Mouse (Mus musculus) spleen, postnatal 10 days (tissue): ENCODE results near the gene Bfar.
"Not testable (repeated sequence)": the region's sequence is repeated elsewhere in the genome, so short reads cannot be mapped to it uniquely, and the experiment has no call there.

Experiments
- DNase-seq, 2 experiments: peaks; one replicate each; pipeline ENCODE4 v3.0.0; 2021 to 2022; ENCODE audit warnings: low spot score in 2 of 2

Bfar gene

DNA sequence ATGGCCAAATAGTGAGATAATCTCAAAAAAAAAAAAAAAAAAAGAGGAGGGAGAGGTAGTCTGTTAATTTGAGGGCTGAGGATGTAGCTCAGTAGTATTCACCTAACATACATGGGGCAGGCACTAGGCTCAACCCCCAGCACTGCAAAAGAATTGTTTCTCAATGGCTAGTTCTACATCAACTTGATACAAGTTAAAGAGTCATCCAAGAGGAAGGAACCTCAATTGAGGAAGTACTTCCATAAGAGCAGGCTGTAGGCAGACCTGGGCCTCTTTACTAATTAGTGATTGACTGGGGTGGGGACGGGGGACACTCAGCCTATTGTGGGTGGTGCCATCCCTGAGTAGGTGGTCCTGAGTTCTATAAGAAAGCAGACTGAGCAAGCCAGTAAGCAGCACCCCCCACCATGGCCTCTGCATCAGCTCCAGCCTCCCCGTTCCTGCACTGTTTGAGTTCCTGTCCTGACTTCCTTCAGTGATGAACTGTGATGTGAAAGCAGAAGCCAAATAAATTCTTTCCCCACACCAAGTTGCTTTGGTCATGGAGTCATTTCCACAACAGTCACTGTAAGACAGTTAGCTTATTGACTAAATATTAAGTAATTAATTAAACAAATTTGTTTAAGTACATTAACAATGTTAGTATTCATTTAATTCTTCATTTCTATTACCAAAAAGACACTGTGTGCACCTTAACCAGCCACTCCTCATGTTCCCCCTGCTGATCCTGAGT is 45.3 kb downstream of the Bfar start:
- no peak for DNase-seq

- DNase-seq = no peak
Measured at GRCm38 (mm10) chr16:13722937-13723336, 51.3 kb downstream of the Bfar start.

DNA sequence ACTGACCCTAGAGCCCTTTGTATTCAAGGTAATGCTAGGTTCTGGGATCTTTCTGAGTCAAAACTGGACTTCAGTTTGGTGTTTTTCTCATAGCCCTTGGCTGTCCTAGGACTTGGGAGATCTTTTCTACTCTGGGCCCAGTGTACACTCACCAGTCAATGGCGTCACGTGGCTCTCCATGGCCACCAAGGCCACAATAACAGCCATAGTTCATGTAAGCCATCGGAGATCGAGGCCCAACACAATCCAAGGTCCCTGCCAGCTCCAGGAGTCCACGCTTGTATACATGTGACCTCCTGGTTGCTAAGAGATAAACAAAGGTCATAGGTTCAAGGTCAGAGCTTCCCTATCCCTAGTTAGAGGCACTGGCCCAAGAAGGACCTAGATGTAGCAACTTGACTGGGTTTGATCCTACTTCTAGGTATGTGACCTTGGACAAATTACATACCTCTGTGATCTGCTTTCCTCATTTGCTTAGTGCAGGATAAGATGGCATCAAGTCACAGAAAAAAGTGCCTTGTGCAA is 56.2 kb downstream of the Bfar start:
- no peak for DNase-seq

DNA sequence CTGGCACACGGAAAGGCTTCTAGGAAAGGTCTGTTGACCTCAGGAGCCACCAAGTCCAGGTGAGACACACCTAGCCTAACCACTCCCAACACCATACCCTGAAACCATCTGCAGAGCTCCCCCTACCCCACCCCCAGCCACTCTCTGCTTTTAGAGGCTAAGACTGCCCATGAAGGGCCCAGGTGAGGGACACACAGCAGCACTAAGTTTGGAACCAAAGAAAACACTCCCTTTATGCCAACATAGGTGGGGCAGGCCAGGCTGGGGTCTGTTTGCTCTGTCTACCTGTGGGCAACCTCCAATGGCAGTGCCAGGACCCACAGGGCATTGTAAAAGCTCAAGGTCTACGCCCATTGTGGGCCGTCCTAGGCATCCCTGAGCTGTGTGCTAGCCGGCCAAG is 57.8 kb downstream of the Bfar start:
- no peak for DNase-seq

DNA sequence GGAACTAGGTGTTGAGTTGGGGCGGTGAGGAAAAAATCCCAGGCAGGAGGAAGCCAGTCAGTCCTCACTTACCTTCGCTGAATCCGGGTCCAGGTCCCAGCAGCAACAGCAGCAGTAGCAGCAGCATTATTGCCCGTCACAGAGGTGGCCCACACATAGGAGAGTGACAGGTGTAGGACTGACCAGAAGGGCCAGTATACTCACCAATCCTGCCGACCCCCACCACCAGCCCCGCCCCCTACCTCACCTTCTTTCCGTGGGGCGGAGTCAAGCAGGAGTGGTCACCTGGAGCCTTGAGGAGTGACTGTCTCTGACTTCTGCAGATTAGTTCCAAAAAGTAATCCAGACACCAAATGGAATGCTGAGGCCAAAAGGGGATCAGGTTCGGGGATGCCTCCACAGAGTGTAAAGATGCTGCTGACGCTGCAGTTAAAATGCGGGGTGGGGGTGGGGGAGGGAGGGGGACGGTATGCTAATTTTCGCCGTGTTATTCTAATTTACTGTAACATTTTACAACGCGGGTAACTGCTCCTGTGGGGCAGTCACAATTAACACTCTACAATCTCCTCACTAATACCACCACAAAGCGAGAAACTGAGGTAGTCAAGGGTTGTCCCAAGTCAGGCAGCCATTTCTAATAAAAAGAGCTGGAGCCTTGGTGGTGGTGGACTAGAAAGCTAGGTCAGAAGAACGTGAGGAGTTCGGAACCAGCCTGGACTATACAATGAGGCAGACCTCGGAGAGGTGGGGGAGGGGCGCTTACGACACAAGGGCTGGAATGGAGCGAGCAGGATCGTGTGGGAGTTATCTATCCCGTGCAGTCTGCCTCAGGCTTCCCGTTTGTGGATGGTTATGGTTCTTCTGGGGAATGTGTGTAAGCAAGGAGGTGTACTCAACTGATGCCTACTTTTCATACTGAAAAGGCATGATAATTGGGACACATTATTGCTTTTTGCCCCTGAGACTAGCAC is 58.9 kb downstream of the Bfar start, which contains the start of gene Pla2g10:
TSS of gene Pla2g10 (minus strand) at position 699 of the 971 bp plus-strand sequence.
- DNase-seq = no peak

DNA sequence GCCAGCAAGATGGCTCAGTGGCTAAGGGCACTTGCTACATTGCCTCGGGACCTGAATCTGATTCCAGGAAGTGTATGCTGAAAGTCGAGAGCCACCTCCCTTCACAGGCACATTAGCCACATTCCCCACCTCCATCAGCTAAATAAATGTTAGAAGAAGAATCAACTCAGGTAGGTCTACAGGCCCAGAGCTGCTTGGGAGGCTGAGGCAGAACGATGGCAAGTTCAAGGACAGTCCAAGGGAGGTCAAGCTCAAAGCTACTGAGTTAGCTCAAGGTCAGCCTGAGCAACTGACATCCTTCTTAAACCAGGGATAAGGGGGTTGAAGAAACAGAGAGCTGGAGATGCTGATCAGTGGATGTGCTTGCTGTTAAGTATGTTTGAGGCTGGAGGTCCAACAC is 61.1 kb downstream of the Bfar start:
- no peak for DNase-seq

- DNase-seq = peak; percentile 49 to 78
Measured at GRCm38 (mm10) chr16:13733518-13734137, 62.0 kb downstream of the Bfar start.

- DNase-seq = no peak
Measured at GRCm38 (mm10) chr16:13735977-13736376, 64.3 kb downstream of the Bfar start.

DNA sequence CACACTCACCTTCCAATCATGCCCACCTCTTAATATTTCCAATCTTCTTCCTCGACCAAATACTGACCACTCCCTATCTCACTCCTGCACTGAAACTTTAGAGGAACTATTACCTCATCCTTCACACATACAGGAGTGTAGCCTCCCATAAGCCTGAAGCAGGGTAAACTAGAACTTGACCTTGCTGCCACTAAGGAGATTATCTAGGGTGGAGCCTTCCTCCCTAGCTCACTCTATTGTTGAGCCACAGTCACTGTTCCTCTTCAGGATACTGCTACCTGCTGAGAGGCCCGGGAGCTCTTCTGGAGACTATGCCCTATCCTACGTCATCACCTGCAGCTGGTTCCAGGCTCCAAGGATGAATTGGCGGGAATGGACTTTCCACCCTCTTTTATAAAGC is 67.4 kb downstream of the Bfar start:
- not testable (repeated sequence) for DNase-seq

DNA sequence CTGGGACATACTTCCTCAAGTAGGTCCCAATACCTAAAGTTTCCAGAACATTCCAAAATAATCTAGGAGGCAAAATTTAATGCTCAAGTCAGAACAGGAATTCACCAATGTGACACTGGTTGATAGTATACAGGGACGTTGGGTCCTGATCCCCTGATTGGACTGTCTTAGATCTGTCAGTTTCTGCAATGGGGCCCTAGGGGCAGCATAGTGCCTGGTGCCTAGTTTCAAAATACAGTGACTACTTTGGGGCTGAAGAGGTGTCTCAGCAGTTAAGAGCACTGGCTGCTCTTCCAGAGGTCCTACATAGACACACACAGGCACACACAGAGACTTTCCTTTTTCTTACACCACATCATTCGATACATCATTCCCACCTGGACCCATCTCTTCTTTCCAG is 69.2 kb downstream of the Bfar start:
- DNase-seq = no peak

DNA sequence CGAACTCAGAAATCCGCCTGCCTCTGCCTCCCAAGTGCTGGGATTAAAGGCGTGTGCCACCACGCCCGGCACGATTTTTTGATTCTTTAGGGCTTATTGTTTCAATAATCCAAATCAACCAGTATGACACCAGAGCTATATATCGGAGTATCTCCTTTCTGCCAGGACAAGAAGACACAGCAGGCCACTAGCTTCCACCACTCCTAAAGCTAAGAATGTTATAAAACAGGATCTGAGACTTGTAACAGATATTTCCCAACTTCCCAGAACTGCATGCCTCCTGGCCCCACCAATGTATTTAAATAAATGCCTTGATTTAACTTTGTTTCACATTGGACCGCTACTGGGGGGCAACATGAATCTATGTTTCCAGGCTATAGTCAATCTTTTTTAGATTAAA is 76.0 kb downstream of the Bfar start:
- no peak for DNase-seq

DNA sequence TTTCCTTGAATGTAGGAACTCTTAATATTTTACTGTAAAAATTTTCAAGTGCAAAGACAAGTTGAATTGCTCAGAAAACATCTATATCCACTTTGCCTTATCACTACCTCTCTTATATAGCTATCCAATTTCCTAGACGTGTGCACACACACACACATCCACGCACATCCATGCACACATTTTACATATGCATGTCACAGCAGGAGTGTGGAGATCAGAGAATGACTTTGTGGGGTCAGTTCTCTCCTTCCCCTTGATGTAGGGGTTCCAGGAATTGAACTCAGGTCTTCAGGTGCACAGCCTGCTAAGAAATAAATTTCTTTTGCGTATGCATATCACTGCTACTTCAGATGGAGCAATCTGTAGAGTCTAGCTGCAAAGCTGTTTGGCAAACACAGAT is 76.5 kb downstream of the Bfar start:
- no peak for DNase-seq

DNA sequence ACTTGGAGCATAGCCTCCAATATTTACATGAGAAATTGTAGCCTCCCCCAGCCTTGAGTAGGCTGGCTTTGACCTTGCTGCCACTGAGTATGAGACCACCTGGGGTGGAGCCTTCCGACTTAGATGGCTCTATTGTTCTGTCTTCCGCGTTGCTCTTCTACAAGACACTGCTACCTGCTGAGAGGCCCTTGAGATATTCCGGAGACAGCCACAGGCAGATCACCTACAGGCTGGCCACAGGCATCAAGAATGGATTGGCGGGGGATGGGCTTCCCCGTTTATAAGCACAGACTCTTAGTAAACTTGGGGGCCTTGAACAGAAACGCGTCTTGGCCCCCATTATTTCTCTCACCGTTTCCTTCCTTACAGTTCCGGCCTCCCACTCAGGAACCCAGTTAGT is 77.2 kb downstream of the Bfar start:
- not testable (repeated sequence) for DNase-seq

GRCm38 (mm10) chr16:13749306-13749705 is 77.6 kb downstream of the Bfar start:
- no peak for DNase-seq

DNA sequence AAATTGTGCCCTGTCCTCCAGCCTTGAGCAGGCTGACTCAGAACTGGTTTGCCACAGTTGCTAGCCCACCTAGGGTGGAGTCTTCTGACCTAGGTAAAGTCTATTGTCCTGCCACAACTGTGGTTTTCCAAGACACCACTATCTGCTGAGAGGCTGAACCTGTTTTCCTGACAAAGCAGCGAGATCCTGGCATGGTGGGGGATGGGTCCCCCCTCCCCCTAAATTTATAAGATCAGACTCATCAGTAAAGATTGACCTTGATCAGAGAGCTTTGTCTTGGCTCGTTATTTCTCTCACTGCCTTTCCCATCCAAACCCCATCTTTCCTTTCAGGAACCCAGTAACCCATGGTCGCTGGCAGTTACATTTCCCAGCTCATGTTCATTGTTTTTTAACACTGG is 78.3 kb downstream of the Bfar start:
- no peak for DNase-seq

- no peak for DNase-seq
Measured at GRCm38 (mm10) chr16:13750626-13751025, 79.0 kb downstream of the Bfar start.
